Mouse (Mus musculus): ENCODE data around the gene Gm20855. TPM values are rescaled to one million over a fixed set of nuclear protein-coding genes. Genes with fewer than 3 reads are reported as not detected.
"Not testable (repeated sequence)": the region's sequence is repeated elsewhere in the genome, so short reads cannot be mapped to it uniquely, and the experiment has no call there.

The Gm20855 gene
- not detected in 2 replicates for polyA plus RNA-seq (2015; fragmentation: Nextera tagmentation; extraction: Ambion mirVana)

DNA sequence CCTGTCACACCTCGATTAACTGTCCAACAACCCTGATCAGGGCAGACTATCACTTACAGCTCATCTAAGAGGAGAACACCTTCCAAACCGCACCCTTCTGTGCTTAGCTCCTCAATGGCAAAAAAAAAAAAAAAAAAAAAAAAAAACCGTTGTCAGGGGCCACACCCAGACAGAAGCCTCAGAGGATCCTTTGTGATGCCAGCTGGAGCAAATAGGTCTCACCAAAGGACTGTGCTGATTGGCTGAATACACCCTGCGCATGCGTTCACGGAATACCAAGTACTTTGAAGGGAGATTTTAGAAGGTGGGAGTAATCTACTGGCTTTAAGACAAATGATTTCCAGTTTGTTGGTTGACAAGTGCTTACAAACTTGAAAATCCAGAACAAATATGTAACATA is at the start of gene Gm20855:
TSS of gene Gm20855 (minus strand) at position 101 of the 400 bp plus-strand sequence.
- H3K9me3 ChIP-seq (ENCODE audit: low read length); ATAC-seq (ENCODE audit: low FRiP score, low TSS enrichment): not testable (repeated sequence)

More for the DNA sequence above, at the start of gene Gm20855:
- H3K4me3 ChIP-seq (ENCODE audit: low read length); H3K4me1 ChIP-seq (ENCODE audit: insufficient read depth, low read length); H3K4me2 ChIP-seq (replicated peaks; ENCODE audit: low read depth, low read length); H3K9ac ChIP-seq (replicated peaks; ENCODE audit: low read length); H3K36me3 ChIP-seq (ENCODE audit: insufficient read depth, low read length); H3K27me3 ChIP-seq (ENCODE audit: insufficient read depth, low read length); H3K27ac ChIP-seq (ENCODE audit: low read length): not testable (repeated sequence)
- WGBS: no CpG with 5 or more reads among the region's 6 CpGs

All from kidney, embryonic 16.5 days (tissue).